Mouse (Mus musculus): ENCODE data around the gene Ncoa7. TPM values are rescaled to one million over a fixed set of nuclear protein-coding genes. Genes with fewer than 3 reads are reported as not detected.

Gene Ncoa7
- total RNA-seq, 4 experiments from 2014 or later = 82.1 to 111 (median 89.2) TPM

DNA sequence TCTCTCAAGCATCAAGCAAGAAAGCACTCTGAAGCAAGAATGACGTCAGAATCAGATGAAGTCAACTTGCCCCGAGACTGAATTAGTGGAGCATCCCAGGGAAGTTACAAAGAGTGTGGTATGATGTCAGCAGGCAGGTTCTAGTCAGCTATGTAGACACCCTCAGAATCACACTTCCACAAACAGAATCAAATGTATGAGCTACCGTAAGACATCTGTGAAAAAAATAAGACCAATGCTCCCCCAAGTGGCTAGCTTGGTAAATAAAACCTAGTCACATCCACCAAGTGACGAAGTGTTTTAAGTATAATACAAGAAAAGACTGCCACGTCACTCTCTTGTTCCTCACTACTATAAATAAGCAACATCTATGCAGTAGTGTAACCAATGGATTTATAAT, 216.1 kb downstream of the Ncoa7 start:
- DNase-seq (ENCODE audit: low spot score in 2 of 2) = no peak

DNA sequence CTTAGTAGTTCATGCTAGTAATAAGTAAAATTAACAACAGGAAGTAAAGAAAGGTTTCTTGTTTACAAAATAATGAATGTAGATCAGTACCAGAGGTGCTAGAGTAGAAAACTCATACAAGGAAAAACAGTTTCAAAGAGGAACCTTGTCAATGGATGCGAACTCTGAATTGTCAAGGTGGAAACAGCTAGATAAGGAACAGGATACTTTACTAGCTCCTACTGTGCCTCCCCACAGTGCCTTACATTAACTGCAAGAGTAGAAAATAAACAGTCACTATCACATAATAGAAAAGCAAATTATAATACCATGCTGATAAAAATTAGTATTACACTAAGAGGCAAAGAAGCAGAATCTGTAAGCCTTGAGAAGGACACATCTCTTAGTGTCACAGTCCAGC, 217.4 kb downstream of the Ncoa7 start:
- DNase-seq (ENCODE audit: low spot score in 2 of 2) = no peak

Other genes starting within 250 kb of the Ncoa7 start
- 10 to 100 TPM in 2 of 4 experiments, 1 to 10 TPM in 2; 8.0 to 12.6 (median 10.3) TPM for gene Trmt11, start 202.6 kb downstream of the Ncoa7 start, total RNA-seq (2022)
- gene Hint3, start 173.7 kb downstream of the Ncoa7 start, total RNA-seq (2022) = 10 to 100 TPM; 43.0 to 48.8 (median 45.5) TPM
- gene Hey2, start 39.5 kb upstream of the Ncoa7 start, total RNA-seq (2022) = 1 to 10 TPM; 5.4 to 6.3 (median 5.8) TPM

All from left cerebral cortex, adult 8-10 months (tissue).